Mouse (Mus musculus) liver, embryonic 11.5 days (tissue): ENCODE results near the gene Pkd1l1. TPM values are rescaled to one million over a fixed set of nuclear protein-coding genes. Genes with fewer than 3 reads are reported as not detected.

Experiments used
- ATAC-seq: fragments of 200-750 bp; cut with Nextera tagmentation; replicated peaks from 2 replicates; pipeline ENCODE4 v1.8.0; 2017; ENCODE audit warnings: moderate number of reproducible peaks, mild to moderate bottlenecking, moderate TSS enrichment, moderate library complexity; ENCODE audit not compliant: low FRiP score
- DNase-seq: peaks from one replicate; pipeline ENCODE4 v3.0.0-alpha.2; 2017; ENCODE audit warnings: low spot score
- H3K27ac ChIP-seq: fragments of 300-500 bp; sonication (generic); 2 replicates; pipeline ENCODE4 v1.5.1; 2014; ENCODE audit warnings: mild to moderate bottlenecking, low read depth, low read length, control low read depth
- H3K27me3 ChIP-seq: fragments of 300-500 bp; sonication (generic); replicated peaks from 2 replicates; pipeline ENCODE4 v1.6.1; 2014; ENCODE audit warnings: low read length, mixed read lengths; ENCODE audit not compliant: control insufficient read depth, insufficient read depth
- H3K36me3 ChIP-seq: fragments of 300-500 bp; sonication (generic); 2 replicates; pipeline ENCODE4 v1.6.1; 2014; ENCODE audit warnings: mild to moderate bottlenecking, low read length, moderate library complexity, mixed read lengths; ENCODE audit not compliant: control insufficient read depth, insufficient read depth
- H3K4me1 ChIP-seq: fragments of 300-500 bp; sonication (generic); replicated peaks from 2 replicates; pipeline ENCODE4 v1.6.1; 2014; ENCODE audit warnings: low read length, mixed read lengths; ENCODE audit not compliant: control insufficient read depth, insufficient read depth
- H3K4me2 ChIP-seq: fragments of 300-500 bp; sonication (generic); 2 replicates; pipeline ENCODE4 v1.6.1; 2014; ENCODE audit warnings: mild to moderate bottlenecking, control low read depth, moderate library complexity
- H3K4me3 ChIP-seq: fragments of 300-500 bp; sonication (generic); 2 replicates; pipeline ENCODE4 v1.5.1; 2014; ENCODE audit warnings: low read depth, low read length, control low read depth
- H3K9ac ChIP-seq: fragments of 300-500 bp; sonication (generic); 2 replicates; pipeline ENCODE4 v1.6.1; 2014; ENCODE audit warnings: low read depth, low read length, control low read depth
- H3K9me3 ChIP-seq: fragments of 300-500 bp; sonication (generic); 2 replicates; pipeline ENCODE4 v1.6.1; 2016; ENCODE audit warnings: low read length, inconsistent platforms, mixed read lengths; ENCODE audit not compliant: control insufficient read depth
- WGBS: fragments of 180-500 bp; shearing (Covaris S2); extraction: QIAGEN DNeasy Blood & Tissue Kit; methylation state at CpG from one replicate; pipeline ENCODE4 v1.1.7; 2014; 5-methylcytosine and 5-hydroxymethylcytosine counted together
- polyA plus RNA-seq: library from polyadenylated mRNA; unstranded; fragments of >200 nt; fragmentation: Nextera tagmentation; extraction: Ambion mirVana; gene quantifications from 2 replicates; pipeline ENCODE4 v1.2.1, GENCODE M21; 2014

Gene Pkd1l1
- polyA plus RNA-seq, 1 experiment from 2014 or later = 0.18 TPM

DNA sequence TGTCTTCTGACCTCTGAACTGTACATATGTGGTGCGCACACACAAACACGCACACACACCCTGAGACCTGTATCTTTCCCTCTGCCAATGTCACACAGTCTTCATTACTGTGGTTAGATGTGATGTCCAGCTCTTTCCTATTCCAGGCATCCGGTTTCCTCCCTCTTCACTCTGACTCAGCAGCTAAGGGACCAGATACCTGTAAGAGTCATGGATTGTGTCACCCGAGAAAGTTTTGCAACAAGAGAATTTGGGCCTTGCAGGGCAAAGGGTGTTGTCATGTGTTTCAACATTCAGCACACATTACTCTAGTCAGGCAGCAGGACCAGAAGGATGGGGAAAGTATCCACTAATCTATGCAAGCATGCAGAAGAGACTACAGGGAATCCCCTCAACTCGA is 146.5 kb downstream of the Pkd1l1 start:
- no peaks in the 10 kb centered on the region for H3K36me3 ChIP-seq
- no peak overlapping the region for H3K27ac ChIP-seq
- H3K4me1 ChIP-seq = no peaks in the 10 kb centered on the region
- no peak for ATAC-seq
- no peak overlapping the region for H3K4me3 ChIP-seq
- 81% methylated on average over 5 of the region's 5 CpGs for WGBS
- H3K9ac ChIP-seq = no peak overlapping the region
- no peak for DNase-seq
- no peaks in the 10 kb centered on the region for H3K27me3 ChIP-seq
- H3K9me3 ChIP-seq = no peaks in the 10 kb centered on the region
- no peak overlapping the region for H3K4me2 ChIP-seq

DNA sequence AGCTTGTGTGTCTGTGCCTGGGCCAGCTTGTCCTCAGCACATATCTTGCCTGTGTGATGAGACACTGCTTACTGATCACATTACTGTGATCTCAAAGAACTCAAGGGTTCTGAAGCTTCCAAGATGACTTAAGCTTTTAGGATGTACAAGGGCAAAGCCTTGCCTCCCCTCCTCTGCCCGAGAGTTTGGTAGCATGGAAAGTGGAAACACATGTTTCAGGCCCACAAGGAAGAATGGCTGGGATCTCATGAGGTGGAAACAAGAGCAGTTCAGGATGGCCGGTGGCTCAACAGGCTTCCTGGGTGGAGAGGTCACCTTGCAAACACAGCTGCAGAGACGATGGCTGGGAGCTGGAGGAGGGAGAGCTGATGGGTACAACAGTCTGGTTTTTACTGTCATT is 147.0 kb downstream of the Pkd1l1 start:
- no peak overlapping the region for H3K27ac ChIP-seq
- DNase-seq (no peak), ATAC-seq (no peak)
- no peak overlapping the region for H3K4me2 ChIP-seq
- H3K27me3 ChIP-seq = no peaks in the 10 kb centered on the region
- H3K9me3 ChIP-seq = no peaks in the 10 kb centered on the region
- H3K4me3 ChIP-seq = no peak overlapping the region
- no peaks in the 10 kb centered on the region for H3K36me3 ChIP-seq
- WGBS = 61% methylated on average over 3 of the region's 3 CpGs
- H3K4me1 ChIP-seq = no peaks in the 10 kb centered on the region
- no peak overlapping the region for H3K9ac ChIP-seq

DNA sequence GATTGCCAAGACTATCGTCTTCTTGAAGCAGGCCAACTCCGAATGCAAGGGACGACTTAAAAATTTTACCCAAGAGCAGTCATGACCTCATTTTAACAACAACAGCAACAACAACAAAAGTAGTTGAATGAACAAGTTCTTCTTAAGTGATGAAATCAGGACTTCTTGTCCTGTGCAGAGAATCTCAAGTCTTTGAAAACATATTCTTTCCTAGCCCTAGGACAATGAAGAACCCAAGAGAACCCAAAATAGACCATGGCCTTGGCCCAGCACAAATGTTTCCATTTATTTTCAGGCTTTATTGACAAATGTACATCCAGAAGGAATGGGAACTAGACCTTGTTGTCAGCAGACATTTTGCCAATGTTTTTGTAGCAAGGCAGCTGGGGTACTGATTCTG is 147.7 kb downstream of the Pkd1l1 start:
- no peak overlapping the region for H3K4me3 ChIP-seq
- DNase-seq (no peak), ATAC-seq (no peak)
- no peaks in the 10 kb centered on the region for H3K27me3 ChIP-seq
- no peaks in the 10 kb centered on the region for H3K36me3 ChIP-seq
- no peak overlapping the region for H3K4me2 ChIP-seq
- no peaks in the 10 kb centered on the region for H3K4me1 ChIP-seq
- H3K9me3 ChIP-seq = no peaks in the 10 kb centered on the region
- H3K27ac ChIP-seq = no peak overlapping the region
- 86% methylated on average over 3 of the region's 3 CpGs for WGBS
- no peak overlapping the region for H3K9ac ChIP-seq

DNA sequence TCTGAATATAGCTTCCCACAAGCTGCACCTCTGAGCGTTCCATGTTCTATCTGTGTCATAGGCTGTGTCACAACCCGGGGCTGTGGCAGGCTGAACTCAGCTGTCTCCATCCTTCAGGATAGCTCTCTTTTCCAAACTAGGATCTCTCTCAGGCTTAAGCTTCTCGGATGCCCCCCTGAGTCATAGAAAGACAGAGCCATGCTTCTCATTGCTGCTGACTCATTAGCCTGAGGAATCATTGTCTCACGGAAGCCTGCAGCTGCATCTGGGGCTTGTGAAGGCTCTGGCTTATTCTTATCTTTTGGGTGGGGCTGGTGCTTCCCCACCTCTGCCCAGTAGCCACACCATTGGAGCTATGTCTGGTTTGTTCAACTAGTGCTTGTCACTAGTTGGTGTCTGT is 151.7 kb downstream of the Pkd1l1 start:
- ATAC-seq (peak; percentile 70), DNase-seq (no peak)
- no peak overlapping the region for H3K9ac ChIP-seq
- no peak overlapping the region for H3K4me2 ChIP-seq
- no peak overlapping the region for H3K27ac ChIP-seq
- H3K27me3 ChIP-seq = no peaks in the 10 kb centered on the region
- H3K9me3 ChIP-seq = no peaks in the 10 kb centered on the region
- H3K4me3 ChIP-seq = no peak overlapping the region
- no peaks in the 10 kb centered on the region; the same call in 1 of the 2 replicates for H3K4me1 ChIP-seq
- no peaks in the 10 kb centered on the region for H3K36me3 ChIP-seq
- 58% methylated on average over 4 of the region's 4 CpGs for WGBS

DNA sequence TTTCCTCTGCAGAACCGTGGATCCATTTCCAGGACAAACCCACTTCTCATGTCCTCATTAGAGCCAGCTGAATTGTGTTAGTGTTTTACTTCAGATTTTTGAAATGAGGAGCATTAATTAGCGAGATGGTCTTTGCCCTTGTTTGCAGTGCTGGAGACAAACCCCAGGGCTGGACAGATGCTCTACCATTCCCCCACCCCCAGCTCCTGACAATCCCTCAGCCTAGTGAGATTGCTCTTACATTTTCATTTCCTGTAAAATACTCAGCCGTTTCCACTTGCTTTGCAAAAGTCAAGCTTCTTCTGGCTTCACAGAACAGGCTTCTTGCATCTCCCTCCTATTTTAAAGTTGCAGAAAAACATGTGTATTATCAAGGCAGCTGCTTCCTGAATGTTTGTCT is 155.7 kb downstream of the Pkd1l1 start:
- Histone ChIP-seq H3K27ac (no peak overlapping the region), H3K4me2 (no peak overlapping the region), H3K4me1 (no peaks in the 10 kb centered on the region; the same call in 1 of the 2 replicates), H3K36me3 (no peaks in the 10 kb centered on the region), H3K27me3 (no peaks in the 10 kb centered on the region), H3K9me3 (no peaks in the 10 kb centered on the region), H3K9ac (no peak overlapping the region), H3K4me3 (no peak overlapping the region)
- ATAC-seq (no peak), DNase-seq (no peak)
- WGBS = 47% methylated on average over 3 of the region's 3 CpGs

DNA sequence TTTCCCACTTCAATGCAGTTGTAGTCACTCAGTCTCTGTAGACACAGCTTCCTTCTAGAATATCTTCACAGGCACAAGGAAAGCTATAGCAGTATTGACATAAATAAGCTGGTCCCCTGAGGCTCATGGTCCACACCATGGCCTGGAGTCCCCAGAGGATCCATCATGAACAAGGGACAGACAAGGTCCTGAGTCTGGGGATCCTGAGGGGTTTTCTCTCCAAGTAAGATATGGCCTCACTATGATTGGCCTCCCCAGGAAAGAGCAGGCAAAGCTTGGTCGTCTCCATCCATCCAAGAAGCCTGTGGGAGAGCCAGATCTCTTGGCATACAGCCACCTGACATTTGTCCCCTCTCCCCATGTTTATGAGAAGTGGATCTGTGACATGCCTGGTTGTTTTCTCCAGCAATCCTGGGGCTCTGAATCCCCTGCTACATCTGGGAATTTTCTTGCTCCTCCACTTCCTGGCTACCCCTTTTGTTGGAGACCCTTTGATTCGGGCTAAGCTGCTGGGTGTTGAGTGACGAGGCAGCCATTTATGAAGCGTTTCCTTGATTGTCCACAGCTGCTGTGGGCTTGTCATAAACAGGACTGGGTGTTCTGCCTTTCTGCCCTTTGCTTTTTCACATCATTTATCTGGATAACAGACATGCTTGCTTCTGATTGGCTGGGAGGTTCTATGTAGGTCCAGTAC is 158.8 kb downstream of the Pkd1l1 start:
- WGBS = 60% methylated on average over 4 of the region's 4 CpGs
- Histone ChIP-seq H3K4me3 (no peak overlapping the region), H3K36me3 (no peaks in the 10 kb centered on the region), H3K4me1 (no peaks in the 10 kb centered on the region; the same call in 1 of the 2 replicates), H3K27ac (peak overlapping the region; percentile 32; the same call in 1 of the 2 replicates), H3K4me2 (no peak overlapping the region), H3K9ac (no peak overlapping the region), H3K27me3 (no peaks in the 10 kb centered on the region), H3K9me3 (no peaks in the 10 kb centered on the region)
- DNase-seq = no peak
- ATAC-seq = peak; percentile 49

DNA sequence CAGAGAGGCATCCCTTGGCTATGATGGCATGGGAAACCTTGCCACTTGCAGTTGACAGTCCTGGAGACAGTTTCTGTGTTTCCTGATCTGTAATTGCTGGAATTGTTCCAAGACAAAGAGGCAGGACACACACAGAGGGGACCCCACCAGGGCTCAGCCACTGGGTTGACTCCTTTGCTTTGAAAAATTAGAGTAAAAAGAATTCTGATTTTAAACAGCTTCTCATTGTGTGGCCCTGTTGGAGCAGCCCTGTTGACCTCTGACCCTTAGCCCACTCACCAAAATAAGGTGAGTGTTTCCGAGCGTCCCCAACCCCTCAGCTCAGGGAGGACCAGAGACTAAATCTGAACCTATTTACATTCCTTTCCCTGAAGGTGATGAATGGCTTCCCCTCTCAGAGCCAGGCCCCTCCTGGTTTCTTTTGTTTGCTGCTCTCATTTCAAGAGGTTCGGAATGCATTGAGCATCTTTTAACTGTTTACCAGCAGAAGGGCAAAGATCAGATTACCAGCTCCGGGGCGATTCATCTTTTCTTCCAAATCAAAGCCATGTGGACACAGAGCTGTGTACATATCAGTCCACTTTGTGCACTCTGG is 161.5 kb downstream of the Pkd1l1 start:
- no peak overlapping the region for H3K4me3 ChIP-seq
- ATAC-seq = no peak
- H3K4me2 ChIP-seq = no peak overlapping the region
- 37% methylated on average over 5 of the region's 5 CpGs for WGBS
- H3K9me3 ChIP-seq = no peaks in the 10 kb centered on the region
- no peaks in the 10 kb centered on the region for H3K27me3 ChIP-seq
- no peaks in the 10 kb centered on the region; the same call in 1 of the 2 replicates for H3K4me1 ChIP-seq
- no peaks in the 10 kb centered on the region for H3K36me3 ChIP-seq
- H3K9ac ChIP-seq = no peak overlapping the region
- no peak overlapping the region for H3K27ac ChIP-seq
- no peak for DNase-seq

DNA sequence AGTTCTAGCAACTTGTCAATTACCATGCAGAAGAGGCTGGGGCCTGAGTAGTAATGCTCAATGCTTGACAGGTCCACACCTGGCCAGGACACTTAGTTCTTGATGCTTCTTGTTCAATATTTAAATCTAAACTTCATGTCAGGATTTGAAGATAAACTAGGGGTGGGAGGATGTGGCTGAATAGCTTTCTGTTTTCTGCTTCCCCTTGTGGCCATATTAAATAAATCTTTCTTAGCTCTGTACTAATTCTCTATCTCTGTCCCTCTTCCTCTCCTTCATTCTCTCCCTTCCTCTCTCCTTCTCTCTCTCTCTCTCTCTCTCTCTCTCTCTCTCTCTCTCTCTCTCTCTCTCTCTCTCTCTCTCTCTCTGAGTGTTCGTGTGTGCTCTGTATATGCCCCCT is 163.4 kb downstream of the Pkd1l1 start:
- 69% methylated on average over 1 of the region's 1 CpGs for WGBS
- ATAC-seq = no peak
- H3K27ac ChIP-seq = no peak overlapping the region
- H3K4me2 ChIP-seq = no peak overlapping the region
- no peaks in the 10 kb centered on the region for H3K36me3 ChIP-seq
- no peaks in the 10 kb centered on the region for H3K9me3 ChIP-seq
- H3K27me3 ChIP-seq = no peaks in the 10 kb centered on the region
- H3K9ac ChIP-seq = no peak overlapping the region
- DNase-seq = no peak
- no peaks in the 10 kb centered on the region for H3K4me1 ChIP-seq
- no peak overlapping the region for H3K4me3 ChIP-seq

DNA sequence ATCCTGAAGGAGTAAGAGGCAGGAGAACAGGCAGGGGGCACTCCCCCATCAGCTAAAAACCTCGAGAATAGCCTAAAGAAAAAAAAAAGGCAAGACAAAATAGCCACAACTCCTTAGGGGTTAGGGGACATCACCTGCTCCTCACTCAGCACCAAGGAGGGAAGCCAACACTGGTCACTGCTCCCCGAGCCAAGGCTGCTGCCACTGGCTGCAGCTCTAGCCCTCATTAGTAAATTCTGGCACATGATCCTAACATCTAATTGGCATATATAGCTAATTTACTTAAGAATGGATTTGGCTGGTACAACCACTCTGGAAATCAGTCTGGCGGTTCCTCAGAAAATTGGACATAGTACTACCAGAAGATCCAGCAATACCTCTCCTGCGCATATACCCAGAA is 166.1 kb downstream of the Pkd1l1 start:
- no peak overlapping the region for H3K4me2 ChIP-seq
- H3K36me3 ChIP-seq = no peaks in the 10 kb centered on the region
- 72% methylated on average over 4 of the region's 4 CpGs for WGBS
- no peaks in the 10 kb centered on the region for H3K4me1 ChIP-seq
- H3K4me3 ChIP-seq = no peak overlapping the region
- no peak for DNase-seq
- H3K9ac ChIP-seq = no peak overlapping the region
- no peaks in the 10 kb centered on the region for H3K9me3 ChIP-seq
- ATAC-seq = no peak
- H3K27me3 ChIP-seq = no peaks in the 10 kb centered on the region
- H3K27ac ChIP-seq = no peak overlapping the region
